Mouse (Mus musculus) heart, adult 2 months (tissue): ENCODE data around the gene Atg2a.

Experiments
- CTCF ChIP-seq: fragments of 200-600 bp; IDR thresholded peaks from 2 replicates; pipeline ENCODE4 v1.8.1; 2022; ENCODE audit warnings: antibody characterized with exemption, mild to moderate bottlenecking, moderate library complexity
- EP300 ChIP-seq: fragments of 200-500 bp; IDR thresholded peaks from 2 replicates; pipeline ENCODE4 v1.6.1; 2011; ENCODE audit warnings: low read depth, low read length, control low read depth; ENCODE audit not compliant: insufficient read depth
- POLR2A ChIP-seq: fragments of 200-500 bp; IDR thresholded peaks from 2 replicates; pipeline ENCODE4 v1.6.1; 2011; ENCODE audit warnings: mild to moderate bottlenecking, low read depth, low read length, control low read depth; ENCODE audit not compliant: insufficient read depth

DNA sequence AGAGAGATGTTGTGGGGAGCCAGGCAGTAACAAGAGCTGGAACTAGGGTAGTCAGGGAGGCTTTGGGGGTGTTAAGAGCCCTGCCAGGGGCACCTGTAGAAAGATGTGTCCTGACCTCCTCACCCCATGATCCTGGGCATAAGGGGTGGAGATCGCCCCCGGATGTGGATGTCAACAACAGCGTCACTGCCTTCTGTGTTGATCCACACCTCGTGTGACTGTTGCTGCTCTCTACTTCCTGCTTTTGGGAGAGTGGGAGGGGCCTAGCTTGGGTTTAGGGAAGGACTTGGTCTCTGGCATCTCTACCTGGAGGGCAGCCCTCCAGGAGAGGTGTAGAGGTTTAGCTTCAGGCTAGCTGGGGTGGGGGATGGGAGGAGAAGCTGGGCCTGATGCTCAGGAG is 813 bp downstream of the Atg2a start:
- no peak for TF ChIP-seq CTCF
- 0 out of 2 replicates have a peak, but pooled peaks have one; percentile 25 for TF ChIP-seq EP300
- TF ChIP-seq POLR2A = 0 out of 2 replicates have a peak, but pooled peaks have one; percentile 38
